In the genomic region with DNA sequence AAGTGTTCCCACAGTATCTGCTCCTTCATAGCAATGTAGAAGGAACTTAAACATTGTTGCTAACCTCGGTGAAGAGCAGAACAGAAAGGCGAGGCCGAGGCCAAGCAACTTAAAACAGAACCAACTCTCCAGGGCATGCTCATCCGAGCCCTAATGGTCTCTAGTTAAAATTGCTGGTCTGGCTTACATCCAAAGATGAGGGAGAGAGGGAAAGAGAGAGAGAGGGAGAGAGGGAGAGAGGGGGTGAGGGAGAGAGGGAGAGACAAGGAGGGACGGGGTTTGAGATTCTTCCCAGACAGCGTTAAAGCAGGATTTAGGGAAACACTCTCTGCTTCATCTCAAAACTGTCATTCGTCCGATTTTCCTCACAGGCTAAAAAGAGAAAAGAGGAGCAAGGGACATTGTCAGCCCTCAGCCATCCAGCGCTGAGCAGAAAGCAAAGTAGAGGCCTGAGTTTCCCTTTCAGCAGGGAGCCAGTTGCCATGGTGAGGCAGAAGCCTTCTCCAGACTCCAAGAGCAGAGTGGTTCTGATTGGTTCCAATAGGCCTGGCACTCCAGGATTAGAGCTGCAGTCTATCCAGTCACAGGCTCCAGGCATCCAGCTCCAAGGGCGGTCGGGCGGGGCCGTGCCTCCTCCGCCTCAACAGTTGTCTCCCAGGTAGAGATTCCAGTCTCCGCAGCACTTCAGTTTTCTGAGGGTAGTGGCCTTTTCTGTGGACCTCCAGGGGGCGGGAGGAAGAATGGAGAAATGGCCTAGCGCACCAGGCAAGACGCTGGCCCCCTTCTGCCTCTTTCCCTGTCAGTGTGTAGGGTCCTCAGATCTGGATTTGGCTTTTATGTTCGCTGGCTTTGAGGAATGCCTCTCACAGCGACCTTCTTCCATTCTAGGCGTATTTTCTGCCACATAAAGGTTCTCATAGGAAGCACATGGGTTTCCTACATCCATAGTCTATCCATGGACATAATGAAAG, we compare ENCODE assay signal across 8 mouse cellular contexts.
DNase-seq lines count a peak whose midpoint lies in the region; ATAC-seq and TF ChIP-seq lines count a peak whose summit lies in the region.

No protein-coding gene starts in this region.

- TF ChIP-seq EP300 in lung, postnatal 0 days (IDR thresholded peaks at IDR 0.05): no peak

- no peaks in the 10 kb centered on the region for H3K27me3 ChIP-seq in lung, embryonic 15.5 days
- no peaks in the 10 kb centered on the region for H3K27me3 ChIP-seq in lung, postnatal 0 days (replicated peaks; ENCODE audit: insufficient read depth, low read length)
- no peaks in the 10 kb centered on the region for H3K27me3 ChIP-seq in embryonic facial prominence, embryonic 11.5 days (ENCODE audit: control insufficient read depth, insufficient read depth, low read length)
- H3K27me3 ChIP-seq in hindbrain, embryonic 15.5 days: no peaks in the 10 kb centered on the region
- 0 out of 2 replicates have a peak, but pooled peaks cover 4% of the 10 kb centered on the region for H3K27me3 ChIP-seq in limb, embryonic 12.5 days

- 27% methylated on average over 21 of the region's 21 CpGs for WGBS in lung, embryonic 15.5 days
- WGBS in lung, postnatal 0 days: 34% methylated on average over 21 of the region's 21 CpGs
- 15% methylated on average over 21 of the region's 21 CpGs for WGBS in embryonic facial prominence, embryonic 11.5 days
- 5% methylated on average over 21 of the region's 21 CpGs for WGBS in hindbrain, embryonic 15.5 days
- 13% methylated on average over 21 of the region's 21 CpGs for WGBS in limb, embryonic 12.5 days

- no peaks in the 10 kb centered on the region for H3K9me3 ChIP-seq in lung, embryonic 15.5 days
- H3K9me3 ChIP-seq in lung, postnatal 0 days (ENCODE audit: low read length): no peaks in the 10 kb centered on the region
- H3K9me3 ChIP-seq in embryonic facial prominence, embryonic 11.5 days (replicated peaks; ENCODE audit: control insufficient read depth, low read length): no peaks in the 10 kb centered on the region
- no peaks in the 10 kb centered on the region for H3K9me3 ChIP-seq in hindbrain, embryonic 15.5 days
- no peaks in the 10 kb centered on the region for H3K9me3 ChIP-seq in limb, embryonic 12.5 days

- no peak for TF ChIP-seq CTCF in lung, postnatal 0 days (IDR thresholded peaks at IDR 0.05)

- DNase-seq in lung, postnatal 0 days (ENCODE audit: low spot score): no peak
- DNase-seq in embryonic facial prominence, embryonic 11.5 days (ENCODE audit: low spot score): peak; percentile 79
- peak; percentile 93 to 97 for DNase-seq in right cerebral cortex, postnatal 10 days (ENCODE audit: low spot score in 2 of 2)
- DNase-seq in kidney, adult 9 months: no peak

- H3K4me1 ChIP-seq in lung, embryonic 15.5 days: peaks cover 11% of the 10 kb centered on the region
- no peaks in the 10 kb centered on the region for H3K4me1 ChIP-seq in lung, postnatal 0 days (ENCODE audit: insufficient read depth, low read depth, low read length)
- 0 out of 2 replicates have a peak, but pooled peaks cover 2% of the 10 kb centered on the region for H3K4me1 ChIP-seq in embryonic facial prominence, embryonic 11.5 days (ENCODE audit: control insufficient read depth, insufficient read depth, low read length)
- peaks cover 19% of the 10 kb centered on the region for H3K4me1 ChIP-seq in hindbrain, embryonic 15.5 days (replicated peaks)
- H3K4me1 ChIP-seq in limb, embryonic 12.5 days (replicated peaks): peaks cover 17% of the 10 kb centered on the region

- H3K4me3 ChIP-seq in lung, embryonic 15.5 days: no peak overlapping the region
- H3K4me3 ChIP-seq in lung, postnatal 0 days (ENCODE audit: low read depth, low read length): no peak overlapping the region
- no peak overlapping the region for H3K4me3 ChIP-seq in embryonic facial prominence, embryonic 11.5 days (ENCODE audit: low read depth, low read length)
- peak overlapping the region; percentile 36 for H3K4me3 ChIP-seq in hindbrain, embryonic 15.5 days
- peak overlapping the region; percentile 23; the same call in 1 of the 2 replicates for H3K4me3 ChIP-seq in limb, embryonic 12.5 days (replicated peaks)

- ATAC-seq in lung, embryonic 15.5 days (ENCODE audit: borderline replicate concordance, extremely low read depth, low FRiP score, low TSS enrichment): peak; percentile 79; the same call in 1 of the 2 replicates
- no peak; the same call in 1 of the 2 replicates for ATAC-seq in lung, postnatal 0 days
- peak; percentile 89 for ATAC-seq in embryonic facial prominence, embryonic 11.5 days (replicated peaks; ENCODE audit: insufficient number of reproducible peaks, low FRiP score, low TSS enrichment, low read depth)
- peak; percentile 99 for ATAC-seq in hindbrain, embryonic 15.5 days (ENCODE audit: low FRiP score, low read depth)
- ATAC-seq in limb, embryonic 12.5 days (ENCODE audit: insufficient number of reproducible peaks, insufficient read depth, low FRiP score, low TSS enrichment, low read depth): peak; percentile 91
- no peak for ATAC-seq in CD4-positive, CD25-positive, alpha-beta regulatory T cell, adult 4 months

- H3K27ac ChIP-seq in lung, embryonic 15.5 days: no peak overlapping the region
- no peak overlapping the region for H3K27ac ChIP-seq in lung, postnatal 0 days (ENCODE audit: low read length)
- H3K27ac ChIP-seq in embryonic facial prominence, embryonic 11.5 days (replicated peaks; ENCODE audit: low read depth, low read length): no peak overlapping the region
- peak overlapping the region; percentile 77 for H3K27ac ChIP-seq in hindbrain, embryonic 15.5 days (replicated peaks)
- no peak overlapping the region for H3K27ac ChIP-seq in limb, embryonic 12.5 days

- no peak overlapping the region; the same call in 1 of the 2 replicates for H3K4me2 ChIP-seq in lung, embryonic 15.5 days
- H3K4me2 ChIP-seq in lung, postnatal 0 days (replicated peaks; ENCODE audit: low read depth, low read length): no peak overlapping the region
- peak overlapping the region; percentile 2; the same call in 1 of the 2 replicates for H3K4me2 ChIP-seq in embryonic facial prominence, embryonic 11.5 days (ENCODE audit: low read depth, low read length)
- H3K4me2 ChIP-seq in hindbrain, embryonic 15.5 days: peak overlapping the region; percentile 64
- peak overlapping the region; percentile 52 for H3K4me2 ChIP-seq in limb, embryonic 12.5 days

- no peak overlapping the region for H3K9ac ChIP-seq in lung, embryonic 15.5 days
- H3K9ac ChIP-seq in lung, postnatal 0 days (replicated peaks; ENCODE audit: low read depth): no peak overlapping the region
- H3K9ac ChIP-seq in embryonic facial prominence, embryonic 11.5 days (replicated peaks; ENCODE audit: low read length): no peak overlapping the region
- H3K9ac ChIP-seq in hindbrain, embryonic 15.5 days: peak overlapping the region; percentile 36; the same call in 1 of the 2 replicates
- H3K9ac ChIP-seq in limb, embryonic 12.5 days (replicated peaks): 0 out of 2 replicates have a peak overlapping the region, but pooled peaks have one; percentile 1

- H3K36me3 ChIP-seq in lung, embryonic 15.5 days: no peaks in the 10 kb centered on the region
- no peaks in the 10 kb centered on the region for H3K36me3 ChIP-seq in lung, postnatal 0 days (ENCODE audit: insufficient read depth, low read length)
- no peaks in the 10 kb centered on the region for H3K36me3 ChIP-seq in embryonic facial prominence, embryonic 11.5 days (replicated peaks; ENCODE audit: control insufficient read depth, insufficient read depth, low read depth, low read length)
- no peaks in the 10 kb centered on the region for H3K36me3 ChIP-seq in hindbrain, embryonic 15.5 days
- H3K36me3 ChIP-seq in limb, embryonic 12.5 days: no peaks in the 10 kb centered on the region

Comparison
In these comparisons a context has a peak if more than half of its experiments do, and no peak if none do; other contexts are left out.
1. ATAC-seq: peak in lung, embryonic 15.5 days (single experiment), embryonic facial prominence, embryonic 11.5 days (single experiment), hindbrain, embryonic 15.5 days (single experiment) and limb, embryonic 12.5 days (single experiment); none in lung, postnatal 0 days (single experiment) and CD4-positive, CD25-positive, alpha-beta regulatory T cell, adult 4 months (single experiment).
2. H3K4me2 ChIP-seq: peak in embryonic facial prominence, embryonic 11.5 days (single experiment), hindbrain, embryonic 15.5 days (single experiment) and limb, embryonic 12.5 days (single experiment); none in lung, embryonic 15.5 days (single experiment) and lung, postnatal 0 days (single experiment).
3. H3K4me3 ChIP-seq: peak in hindbrain, embryonic 15.5 days (single experiment) and limb, embryonic 12.5 days (single experiment); none in lung, embryonic 15.5 days (single experiment), lung, postnatal 0 days (single experiment) and embryonic facial prominence, embryonic 11.5 days (single experiment).
4. H3K9ac ChIP-seq: peak in hindbrain, embryonic 15.5 days (single experiment) and limb, embryonic 12.5 days (single experiment); none in lung, embryonic 15.5 days (single experiment), lung, postnatal 0 days (single experiment) and embryonic facial prominence, embryonic 11.5 days (single experiment).
5. DNase-seq: peak in embryonic facial prominence, embryonic 11.5 days (single experiment) and right cerebral cortex, postnatal 10 days (2 of 2); none in lung, postnatal 0 days (single experiment) and kidney, adult 9 months (single experiment).